Mouse (Mus musculus): ENCODE results near the gene Tubb5. TPM values are rescaled to one million over a fixed set of nuclear protein-coding genes. Genes with fewer than 3 reads are reported as not detected.
A peak's percentile ranks its signal among the peaks of the same experiment; 100 is the strongest.

The Tubb5 gene
- polyA plus RNA-seq, 1 experiment from 2014 or later, result 833 TPM

GRCm38 (mm10) chr17:35868961-35869345 lies 30.8 kb upstream of the Tubb5 start:
- WGBS, result 3% methylated on average over 7 of the region's 7 CpGs
- no peak for ATAC-seq (ENCODE audit: insufficient number of reproducible peaks, low FRiP score, low TSS enrichment, low read depth)
- peak overlapping the region; percentile 65 for H3K9ac ChIP-seq
- H3K4me2 ChIP-seq, result peak overlapping the region; percentile 92
- H3K36me3 ChIP-seq, result peaks cover 8% of the 10 kb centered on the region
- H3K9me3 ChIP-seq, result no peaks in the 10 kb centered on the region
- peak overlapping the region; percentile 97 for H3K27ac ChIP-seq
- H3K4me1 ChIP-seq, result peaks cover 64% of the 10 kb centered on the region
- peak overlapping the region; percentile 69 for H3K4me3 ChIP-seq
- H3K27me3 ChIP-seq, result no peaks in the 10 kb centered on the region

DNA sequence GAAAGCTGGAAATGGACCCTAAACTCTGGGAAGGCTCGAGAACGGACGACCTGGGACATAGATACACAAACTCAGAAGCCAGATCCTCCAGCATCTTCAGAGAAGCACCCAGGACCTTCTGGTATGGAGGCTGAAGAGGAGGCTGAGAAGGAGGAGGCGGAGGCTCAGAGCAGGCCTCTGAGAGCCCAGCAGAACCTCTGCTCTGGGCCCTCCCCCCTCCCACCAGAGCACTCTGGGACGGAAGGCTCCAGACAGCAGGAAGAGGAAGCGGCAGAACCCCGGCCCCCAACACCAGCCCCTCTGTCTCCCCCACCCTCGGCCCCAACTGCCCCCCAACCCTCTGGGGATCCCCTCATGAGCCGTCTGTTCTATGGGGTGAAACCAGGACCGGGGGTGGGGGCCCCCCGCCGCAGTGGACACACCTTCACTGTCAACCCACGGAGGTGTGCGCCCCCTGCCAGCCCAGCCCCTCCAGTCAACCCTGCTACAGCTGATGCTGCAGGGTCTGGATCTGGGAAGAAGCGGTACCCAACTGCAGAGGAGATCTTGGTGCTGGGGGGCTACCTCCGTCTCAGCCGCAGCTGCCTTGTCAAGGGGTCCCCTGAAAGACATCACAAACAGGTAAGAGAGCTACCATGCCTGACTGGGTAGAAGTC lies 30.2 kb upstream of the Tubb5 start:
- no peak for ATAC-seq (ENCODE audit: insufficient number of reproducible peaks, low FRiP score, low TSS enrichment, low read depth)
- H3K27ac ChIP-seq, result peak overlapping the region; percentile 97
- 23% methylated on average over 16 of the region's 17 CpGs for WGBS
- H3K9me3 ChIP-seq, result no peaks in the 10 kb centered on the region
- peak overlapping the region; percentile 69 for H3K4me3 ChIP-seq
- H3K4me1 ChIP-seq, result peaks cover 59% of the 10 kb centered on the region
- H3K4me2 ChIP-seq, result peak overlapping the region; percentile 92
- H3K9ac ChIP-seq, result peak overlapping the region; percentile 65
- no peaks in the 10 kb centered on the region for H3K27me3 ChIP-seq
- peaks cover 10% of the 10 kb centered on the region for H3K36me3 ChIP-seq

GRCm38 (mm10) chr17:35866911-35867890 lies 29.1 kb upstream of the Tubb5 start:
- H3K9ac ChIP-seq, result peak overlapping the region; percentile 65
- H3K27ac ChIP-seq, result peak overlapping the region; percentile 97
- H3K27me3 ChIP-seq, result no peaks in the 10 kb centered on the region
- H3K4me1 ChIP-seq, result peaks cover 55% of the 10 kb centered on the region
- H3K36me3 ChIP-seq, result peaks cover 8% of the 10 kb centered on the region; the same call in 1 of the 2 replicates
- no peaks in the 10 kb centered on the region for H3K9me3 ChIP-seq
- H3K4me2 ChIP-seq, result peak overlapping the region; percentile 92
- 9% methylated on average over 26 of the region's 26 CpGs for WGBS
- H3K4me3 ChIP-seq, result peak overlapping the region; percentile 69
- ATAC-seq (ENCODE audit: insufficient number of reproducible peaks, low FRiP score, low TSS enrichment, low read depth), result no peak

DNA sequence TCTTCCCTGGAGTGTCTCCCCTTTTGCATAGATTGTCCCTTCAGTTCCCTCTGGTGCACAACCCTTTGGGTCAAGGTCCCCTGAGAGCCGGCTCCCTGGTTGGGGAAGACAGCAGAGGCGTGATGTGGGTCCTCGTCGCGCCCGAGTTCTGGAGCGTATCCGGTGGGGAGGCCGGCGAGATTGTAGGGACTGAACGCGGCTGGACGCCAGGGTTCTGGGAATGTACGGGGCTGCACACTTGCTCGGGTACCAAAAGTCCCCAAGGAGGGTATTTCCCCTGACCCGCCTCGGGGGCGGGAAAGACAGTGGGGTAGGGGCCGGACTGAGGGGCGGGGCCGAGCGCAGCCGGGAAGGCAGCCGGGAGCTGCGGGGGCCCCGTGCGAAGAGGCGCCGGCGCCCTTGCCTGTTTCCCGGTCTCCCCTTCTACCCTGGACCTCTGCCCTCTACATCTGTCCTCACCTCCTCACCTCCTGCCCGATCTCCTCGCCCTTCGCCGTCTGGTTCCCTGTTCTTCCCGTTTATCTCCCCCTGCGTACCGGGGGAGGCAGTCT lies 28.2 kb upstream of the Tubb5 start:
- H3K27ac ChIP-seq, result peak overlapping the region; percentile 97
- H3K4me2 ChIP-seq, result peak overlapping the region; percentile 92
- peak overlapping the region; percentile 69 for H3K4me3 ChIP-seq
- under 1% methylated on average over 23 of the region's 38 CpGs for WGBS
- no peaks in the 10 kb centered on the region for H3K27me3 ChIP-seq
- H3K4me1 ChIP-seq, result peaks cover 57% of the 10 kb centered on the region
- peak; percentile 61 for ATAC-seq (ENCODE audit: insufficient number of reproducible peaks, low FRiP score, low TSS enrichment, low read depth)
- peak overlapping the region; percentile 65 for H3K9ac ChIP-seq
- H3K9me3 ChIP-seq, result no peaks in the 10 kb centered on the region
- H3K36me3 ChIP-seq, result peaks cover 7% of the 10 kb centered on the region; the same call in 1 of the 2 replicates

- H3K4me2 ChIP-seq, result peak within 1 kb of the TSS; percentile 92
- peak within 1 kb of the TSS; percentile 65 for H3K9ac ChIP-seq
- peak within 1 kb of the TSS; percentile 97 for H3K27ac ChIP-seq
- H3K36me3 ChIP-seq, result 0 out of 2 replicates have a peak, but pooled peaks cover 3% of the 10 kb centered on the region
- peak within 1 kb of the TSS; percentile 69 for H3K4me3 ChIP-seq
- ATAC-seq (ENCODE audit: insufficient number of reproducible peaks, low FRiP score, low TSS enrichment, low read depth), result peak; percentile 75
- peaks cover 59% of the 10 kb centered on the region for H3K4me1 ChIP-seq
- H3K9me3 ChIP-seq, result no peaks in the 10 kb centered on the region
- H3K27me3 ChIP-seq, result no peaks in the 10 kb centered on the region
- WGBS, result under 1% methylated on average over 40 of the region's 48 CpGs
Observed at GRCm38 (mm10) chr17:35865481-35866280, 27.6 kb upstream of the Tubb5 start, which contains the start of gene Ppp1r18. TSS of gene Ppp1r18 (plus strand) at chr17:35865593.

- peak overlapping the region; percentile 97 for H3K27ac ChIP-seq
- H3K27me3 ChIP-seq, result no peaks in the 10 kb centered on the region
- 25% methylated on average over 10 of the region's 10 CpGs for WGBS
- no peaks in the 10 kb centered on the region for H3K9me3 ChIP-seq
- no peak for ATAC-seq (ENCODE audit: insufficient number of reproducible peaks, low FRiP score, low TSS enrichment, low read depth)
- H3K36me3 ChIP-seq, result 0 out of 2 replicates have a peak, but pooled peaks cover 3% of the 10 kb centered on the region
- peaks cover 51% of the 10 kb centered on the region for H3K4me1 ChIP-seq
- H3K4me3 ChIP-seq, result peak overlapping the region; percentile 69
- H3K9ac ChIP-seq, result peak overlapping the region; percentile 65
- H3K4me2 ChIP-seq, result peak overlapping the region; percentile 92
Observed at GRCm38 (mm10) chr17:35864832-35865353, 26.8 kb upstream of the Tubb5 start.

DNA sequence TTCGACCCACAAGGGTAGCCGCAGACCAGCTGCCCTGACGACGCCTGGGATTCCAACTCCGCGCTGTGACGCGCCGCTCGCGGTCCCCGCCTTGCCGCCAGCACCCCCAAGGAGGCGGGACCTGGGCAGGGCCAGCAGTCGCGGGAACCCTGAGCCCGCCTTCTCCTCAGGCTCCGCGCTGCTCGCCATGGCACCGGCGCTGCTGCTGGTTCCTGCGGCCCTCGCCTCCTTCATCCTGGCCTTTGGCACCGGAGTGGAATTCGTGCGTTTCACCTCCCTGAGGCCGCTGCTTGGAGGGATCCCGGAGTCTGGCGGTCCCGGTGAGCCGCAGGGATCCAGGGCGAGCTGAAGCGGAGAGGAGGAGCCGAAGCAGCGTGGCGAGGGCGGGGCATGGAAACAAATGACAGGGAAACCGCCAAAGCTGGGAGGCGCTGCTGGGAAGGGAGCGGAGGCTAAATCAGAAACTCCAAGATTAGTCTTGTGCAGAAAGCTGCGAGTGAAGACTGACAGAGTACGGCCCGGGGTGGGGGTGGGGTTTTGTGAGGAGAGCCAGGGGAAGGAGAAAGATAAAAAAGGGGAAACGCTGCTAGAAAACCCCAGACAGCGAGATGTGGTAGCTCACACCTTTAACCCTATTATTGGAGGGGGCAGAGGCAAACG lies 23.2 kb upstream of the Tubb5 start, which contains the start of gene Nrm:
TSS of gene Nrm (plus strand) at position 121 of the 660 bp plus-strand sequence.
- WGBS, result 1% methylated on average over 47 of the region's 47 CpGs
- H3K36me3 ChIP-seq, result peaks cover 29% of the 10 kb centered on the region

DNA sequence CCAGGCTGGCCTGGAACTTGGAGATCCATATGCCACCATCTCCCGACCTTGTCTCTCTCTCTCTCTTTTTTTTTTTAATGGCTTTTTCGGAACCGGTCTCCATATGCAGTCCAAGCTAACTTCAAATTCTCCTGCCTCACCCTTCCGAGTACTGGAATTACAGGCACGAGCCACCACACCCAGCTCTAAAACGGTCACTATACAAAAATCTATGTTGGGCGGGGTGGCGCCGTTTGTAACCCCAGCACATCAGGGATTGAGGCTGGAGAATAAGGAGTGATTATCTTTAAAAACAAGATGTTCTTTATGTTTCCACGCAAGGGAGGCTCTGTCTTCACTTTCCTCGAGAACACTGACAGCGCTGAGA lies 22.7 kb upstream of the Tubb5 start:
- H3K27ac ChIP-seq, result peak overlapping the region; percentile 97
- peak overlapping the region; percentile 61 for H3K4me2 ChIP-seq
- H3K36me3 ChIP-seq, result peaks cover 30% of the 10 kb centered on the region
- peak overlapping the region; percentile 76; the same call in 1 of the 2 replicates for H3K9ac ChIP-seq
- WGBS, result 4% methylated on average over 12 of the region's 12 CpGs
- no peaks in the 10 kb centered on the region for H3K27me3 ChIP-seq
- 0 out of 2 replicates have a peak, but pooled peaks have one; percentile 8 for ATAC-seq (ENCODE audit: insufficient number of reproducible peaks, low FRiP score, low TSS enrichment, low read depth)
- peak overlapping the region; percentile 69 for H3K4me3 ChIP-seq
- H3K9me3 ChIP-seq, result no peaks in the 10 kb centered on the region
- peaks cover 19% of the 10 kb centered on the region for H3K4me1 ChIP-seq

More for the DNA sequence above, 23.2 kb upstream of the Tubb5 start, which contains the start of gene Nrm:
- Histone ChIP-seq H3K27ac (peak within 1 kb of the TSS; percentile 97), H3K9me3 (no peaks in the 10 kb centered on the region), H3K4me1 (peaks cover 19% of the 10 kb centered on the region), H3K4me3 (peak within 1 kb of the TSS; percentile 69), H3K27me3 (no peaks in the 10 kb centered on the region), H3K9ac (peak within 1 kb of the TSS; percentile 76), H3K4me2 (peak within 1 kb of the TSS; percentile 61)
- ATAC-seq (ENCODE audit: insufficient number of reproducible peaks, low FRiP score, low TSS enrichment, low read depth), result peak; percentile 88

DNA sequence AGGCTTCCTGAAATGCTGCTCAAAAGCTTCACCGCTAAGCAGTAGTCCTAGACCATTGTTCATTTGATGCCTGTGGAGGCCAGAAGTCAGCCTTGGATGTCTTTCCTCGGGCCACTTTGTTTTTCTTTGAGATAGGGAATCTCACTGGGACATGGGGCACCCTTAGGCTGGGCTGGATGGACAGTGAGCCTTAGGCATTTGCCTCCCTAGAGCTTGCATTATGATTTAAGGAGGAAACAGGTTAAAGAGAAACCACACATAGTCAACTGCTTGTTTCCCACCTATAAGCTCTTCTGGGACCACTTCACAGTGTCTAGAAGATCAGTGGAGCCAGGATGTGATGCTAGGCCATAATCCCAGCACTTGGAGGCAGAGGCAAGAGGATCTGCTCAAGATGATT lies 21.7 kb upstream of the Tubb5 start:
- peaks cover 14% of the 10 kb centered on the region for H3K4me1 ChIP-seq
- no peak overlapping the region for H3K4me2 ChIP-seq
- H3K9me3 ChIP-seq, result no peaks in the 10 kb centered on the region
- no peak overlapping the region for H3K4me3 ChIP-seq
- no peaks in the 10 kb centered on the region for H3K27me3 ChIP-seq
- H3K27ac ChIP-seq, result no peak overlapping the region
- no peak overlapping the region for H3K9ac ChIP-seq
- WGBS, result 73% methylated on average over 2 of the region's 2 CpGs
- H3K36me3 ChIP-seq, result peaks cover 34% of the 10 kb centered on the region
- ATAC-seq (ENCODE audit: insufficient number of reproducible peaks, low FRiP score, low TSS enrichment, low read depth), result no peak

DNA sequence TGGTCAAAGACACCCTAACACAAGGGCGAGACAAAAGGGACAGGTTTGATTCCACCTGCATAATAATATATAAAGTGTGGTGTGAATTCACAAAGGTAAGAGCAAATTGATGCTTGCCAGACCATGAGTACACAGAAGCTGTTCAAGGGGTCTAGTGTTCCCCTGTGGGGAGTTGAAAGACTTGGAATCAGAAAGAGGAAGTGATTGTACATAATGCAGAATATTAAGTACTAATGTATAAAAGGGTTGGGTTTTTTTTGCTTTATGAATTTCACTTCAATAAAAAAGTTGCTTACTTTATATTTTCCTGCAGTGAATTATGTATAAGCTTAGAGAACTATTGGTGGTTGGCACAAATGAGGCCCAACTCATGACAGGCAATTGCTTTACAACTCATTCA lies 21.3 kb upstream of the Tubb5 start:
- ATAC-seq (ENCODE audit: insufficient number of reproducible peaks, low FRiP score, low TSS enrichment, low read depth), result no peak
- no peak overlapping the region for H3K27ac ChIP-seq
- H3K36me3 ChIP-seq, result peaks cover 38% of the 10 kb centered on the region
- H3K4me2 ChIP-seq, result no peak overlapping the region
- no peaks in the 10 kb centered on the region for H3K9me3 ChIP-seq
- H3K4me3 ChIP-seq, result no peak overlapping the region
- H3K9ac ChIP-seq, result no peak overlapping the region
- 91% methylated on average over 1 of the region's 1 CpGs for WGBS
- H3K27me3 ChIP-seq, result no peaks in the 10 kb centered on the region
- H3K4me1 ChIP-seq, result peaks cover 10% of the 10 kb centered on the region; the same call in 1 of the 2 replicates
